Mouse (Mus musculus) urinary bladder, adult 2 months (tissue): ENCODE measurements around the gene Slc6a11. TPM values are rescaled to one million over a fixed set of nuclear protein-coding genes. Genes with fewer than 3 reads are reported as not detected.

Experiments used
- polyA plus RNA-seq: library from polyadenylated mRNA; depleted of rRNA; stranded (reverse); fragments of >200 nt; gene quantifications from 2 replicates; pipeline ENCODE4 v1.2.3, GENCODE M21; 2012; rRNA removed

The Slc6a11 gene
- polyA plus RNA-seq, 1 experiment, result 0.21 TPM

Other genes with a start within 250 kb of the Slc6a11 start
- 0.19 and 0.43 TPM in 2 replicates for gene Atp2b2, start 88.6 kb upstream of the Slc6a11 start, polyA plus RNA-seq
- gene Slc6a1, start 151.4 kb downstream of the Slc6a11 start, polyA plus RNA-seq, result 0.03 and 0.06 TPM in 2 replicates